Mouse (Mus musculus): ENCODE measurements around the gene Shc1. TPM values are rescaled to one million over a fixed set of nuclear protein-coding genes. Genes with fewer than 3 reads are reported as not detected.

Shc1 gene
- total RNA-seq, 2 experiments from 2014 or later: 35.7 to 35.8 TPM

DNA sequence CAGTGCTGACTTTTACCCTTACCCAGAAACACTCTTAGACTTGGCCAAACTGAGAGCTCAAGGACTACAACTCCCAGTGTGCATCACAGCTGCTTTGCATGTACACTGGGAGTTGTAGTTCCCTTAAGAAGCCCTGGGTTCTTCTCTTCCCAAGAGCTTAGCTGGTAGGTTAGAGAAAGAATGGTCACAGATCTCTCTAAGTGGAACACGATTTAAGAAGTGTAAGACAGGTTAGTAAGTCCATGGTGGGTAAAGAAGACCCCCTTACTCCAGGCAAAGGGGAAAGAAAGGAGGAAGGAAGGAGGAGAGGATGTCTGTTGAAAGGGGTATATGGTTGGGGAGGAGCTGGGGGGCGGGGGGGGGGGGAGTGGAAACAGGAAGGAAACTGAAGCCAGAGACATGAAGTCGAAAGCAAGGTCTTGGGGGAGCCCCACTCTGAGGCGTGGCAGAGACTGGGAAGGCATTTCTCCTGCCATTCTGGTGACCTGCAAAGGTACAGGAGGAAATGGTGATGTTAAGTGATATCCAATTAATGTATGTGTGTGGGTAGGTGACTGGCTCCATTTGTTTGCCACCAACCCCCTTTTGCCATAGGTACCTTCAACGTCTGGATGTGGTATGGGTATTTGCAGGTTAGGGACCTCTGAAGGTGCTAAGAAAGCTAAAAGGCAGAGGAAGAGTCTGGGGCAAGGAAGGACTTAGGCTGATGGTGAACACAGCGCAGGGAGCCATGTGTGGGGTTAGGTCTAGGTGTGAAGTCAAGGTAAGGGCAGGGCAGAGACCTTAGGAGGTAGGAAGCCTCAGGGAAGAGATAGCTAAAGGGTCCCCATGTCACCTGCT lies 29.1 kb upstream of the Shc1 start:
- intact Hi-C loops (cut with DNase I): no loop called here
- DNase-seq (ENCODE audit: low spot score): no peak

DNA sequence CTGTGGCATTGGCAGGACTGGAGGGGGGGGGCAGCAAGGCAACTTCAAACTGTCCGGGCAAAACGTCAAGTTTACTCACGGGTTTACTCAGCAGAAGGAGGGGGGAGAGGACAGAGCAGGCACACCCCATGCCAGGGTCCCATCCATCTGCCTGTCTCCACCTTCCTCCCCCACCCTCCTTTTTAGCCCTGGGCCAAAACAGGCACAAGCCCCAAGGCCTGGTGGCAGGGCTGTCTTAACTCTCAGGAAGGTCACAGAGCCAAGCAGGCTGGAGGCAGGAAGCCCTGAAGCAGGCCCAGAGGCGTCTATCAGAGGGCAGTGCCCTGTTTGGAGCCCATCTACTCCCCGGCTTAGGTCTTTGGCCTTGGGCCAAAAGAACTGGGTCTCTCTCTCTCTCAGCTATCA lies 28.1 kb upstream of the Shc1 start:
- intact Hi-C loops (cut with DNase I): no loop called here
- no peak for DNase-seq (ENCODE audit: low spot score)

DNA sequence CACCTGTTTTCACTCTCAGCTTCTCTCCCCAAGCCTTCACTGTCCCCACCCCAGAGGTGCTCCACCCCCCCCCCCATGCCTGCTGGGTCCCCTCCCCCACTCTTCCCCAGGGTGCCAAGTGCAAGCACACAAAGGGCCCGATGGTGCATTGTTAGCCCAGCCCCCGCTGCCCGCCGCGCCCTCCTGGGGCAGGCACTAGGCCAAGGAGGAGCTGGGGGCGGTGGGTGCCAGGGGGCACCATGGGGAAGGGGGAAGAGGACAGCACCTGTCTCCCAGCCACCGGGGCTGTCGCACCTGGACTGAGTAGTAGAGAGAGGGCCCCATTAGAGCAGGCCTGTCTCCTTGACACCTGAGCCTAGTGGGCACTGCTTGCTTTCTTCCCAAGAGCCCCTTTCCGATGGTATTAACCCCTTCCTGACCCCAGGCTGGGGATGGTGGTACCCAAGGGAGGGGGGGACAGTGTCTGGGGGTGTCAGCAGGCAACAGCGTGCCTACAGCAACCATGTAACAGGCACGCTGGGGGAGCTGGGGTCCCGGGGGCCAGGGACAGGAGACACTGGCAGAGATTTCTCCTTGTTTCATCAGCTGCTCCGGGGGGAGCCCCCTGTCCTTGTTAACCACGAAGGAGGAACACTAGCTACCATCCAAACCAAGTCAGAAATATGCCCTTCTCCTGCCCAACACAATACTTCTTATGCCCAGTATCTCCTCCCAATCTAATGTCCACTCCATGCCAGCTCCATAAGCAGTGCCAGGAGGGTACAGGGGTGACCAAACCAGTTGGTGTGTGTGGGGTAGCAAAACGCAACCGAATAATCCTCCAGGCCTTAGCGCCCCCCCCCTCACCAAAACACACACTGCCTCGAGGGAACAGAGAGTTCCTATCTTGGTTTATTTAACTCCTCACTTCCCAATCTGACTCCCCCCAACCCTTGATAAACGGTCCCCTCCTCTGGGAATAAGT lies 27.3 kb upstream of the Shc1 start:
- no peak for DNase-seq (ENCODE audit: low spot score)
- intact Hi-C loops (cut with DNase I): no loop called here

DNA sequence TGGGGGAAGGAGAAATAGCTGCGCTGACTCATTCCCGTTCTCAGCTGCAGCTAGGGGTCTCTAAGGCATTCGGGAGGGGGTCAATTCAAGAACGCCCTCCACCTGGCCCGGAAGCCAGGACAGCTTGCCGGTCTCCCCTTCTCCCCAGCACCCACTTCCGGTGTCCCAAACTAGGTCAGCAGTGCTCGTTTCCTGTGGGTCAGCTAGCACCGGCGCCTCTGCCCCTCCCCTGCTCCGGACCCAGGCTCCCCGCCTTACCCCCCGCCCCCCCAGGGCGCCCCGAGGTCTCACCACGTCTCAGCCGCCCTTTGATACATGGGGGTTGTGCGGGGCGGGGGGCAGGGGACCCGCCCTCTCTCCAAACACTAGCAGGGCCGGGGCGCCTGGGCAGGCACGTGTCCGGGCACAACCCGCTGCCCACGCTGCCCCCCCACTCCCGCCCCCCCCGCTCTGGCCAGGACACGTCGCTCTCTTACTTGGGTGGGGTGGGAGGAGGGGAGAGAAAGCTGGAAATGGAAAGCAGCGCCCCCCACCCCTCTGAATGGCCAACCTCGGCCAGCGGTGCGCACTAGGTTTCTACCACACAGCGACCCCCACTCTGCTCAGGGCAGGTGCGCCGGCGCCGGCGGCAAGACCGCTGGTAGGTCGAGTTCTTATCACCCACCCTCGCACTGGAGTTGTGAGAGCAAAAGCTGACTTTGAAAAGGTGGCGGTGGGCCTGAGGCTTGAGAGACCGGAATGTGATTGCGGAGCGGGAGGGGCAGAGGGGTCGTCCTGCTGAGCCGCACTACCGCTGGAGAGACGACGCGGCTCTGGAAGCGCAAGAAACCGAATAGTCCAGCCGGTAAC lies 26.4 kb upstream of the Shc1 start:
- peak; percentile 60 for DNase-seq (ENCODE audit: low spot score)
- intact Hi-C loops (cut with DNase I): no loop called here

DNA sequence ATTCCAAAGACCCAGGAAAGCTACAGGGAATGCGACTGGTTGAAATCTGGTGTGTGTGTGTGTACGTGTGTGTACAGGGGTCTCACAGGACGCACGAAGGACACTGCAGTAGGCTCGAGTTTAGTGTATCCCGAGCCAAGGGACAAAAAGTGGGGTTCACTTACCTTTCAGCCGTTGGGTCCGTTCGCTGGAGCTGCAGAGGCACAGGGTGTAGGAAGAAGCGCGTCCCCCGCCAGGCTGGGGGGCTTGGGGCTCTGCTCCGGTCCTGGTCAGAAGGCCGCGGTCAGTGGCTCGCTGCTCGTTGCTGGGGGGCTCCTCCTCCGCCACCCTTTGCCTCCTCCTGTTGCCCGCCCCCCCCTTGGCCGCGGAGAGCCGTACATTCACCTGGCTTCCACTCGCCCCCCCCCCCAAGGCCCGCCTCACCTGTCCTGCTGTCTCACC lies 25.4 kb upstream of the Shc1 start:
- intact Hi-C loops (cut with DNase I): no loop called here

DNA sequence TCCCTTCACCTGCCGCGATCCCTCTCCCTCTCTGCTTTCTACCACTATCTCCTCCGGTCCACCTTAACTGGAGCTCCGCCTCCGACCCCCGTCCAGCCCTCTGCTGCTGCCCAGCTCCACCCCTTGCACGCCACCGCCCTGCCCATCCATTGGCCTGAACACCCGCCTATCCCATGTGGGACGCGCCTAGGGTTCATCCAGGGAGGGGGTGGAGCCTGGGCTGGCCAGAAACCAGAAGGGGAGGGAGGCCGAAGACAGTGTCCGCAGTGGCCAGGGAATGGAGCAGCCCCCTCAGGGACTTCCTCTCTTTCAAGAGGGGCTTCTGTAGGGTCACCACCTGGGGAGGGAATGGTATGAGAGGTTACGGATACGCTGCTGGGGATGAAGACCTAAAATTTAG lies 24.6 kb upstream of the Shc1 start:
- peak; percentile 99 for DNase-seq (ENCODE audit: low spot score)
- intact Hi-C loops (cut with DNase I): no loop called here

More for the DNA sequence above, 25.4 kb upstream of the Shc1 start:
- no peak for DNase-seq (ENCODE audit: low spot score)

DNA sequence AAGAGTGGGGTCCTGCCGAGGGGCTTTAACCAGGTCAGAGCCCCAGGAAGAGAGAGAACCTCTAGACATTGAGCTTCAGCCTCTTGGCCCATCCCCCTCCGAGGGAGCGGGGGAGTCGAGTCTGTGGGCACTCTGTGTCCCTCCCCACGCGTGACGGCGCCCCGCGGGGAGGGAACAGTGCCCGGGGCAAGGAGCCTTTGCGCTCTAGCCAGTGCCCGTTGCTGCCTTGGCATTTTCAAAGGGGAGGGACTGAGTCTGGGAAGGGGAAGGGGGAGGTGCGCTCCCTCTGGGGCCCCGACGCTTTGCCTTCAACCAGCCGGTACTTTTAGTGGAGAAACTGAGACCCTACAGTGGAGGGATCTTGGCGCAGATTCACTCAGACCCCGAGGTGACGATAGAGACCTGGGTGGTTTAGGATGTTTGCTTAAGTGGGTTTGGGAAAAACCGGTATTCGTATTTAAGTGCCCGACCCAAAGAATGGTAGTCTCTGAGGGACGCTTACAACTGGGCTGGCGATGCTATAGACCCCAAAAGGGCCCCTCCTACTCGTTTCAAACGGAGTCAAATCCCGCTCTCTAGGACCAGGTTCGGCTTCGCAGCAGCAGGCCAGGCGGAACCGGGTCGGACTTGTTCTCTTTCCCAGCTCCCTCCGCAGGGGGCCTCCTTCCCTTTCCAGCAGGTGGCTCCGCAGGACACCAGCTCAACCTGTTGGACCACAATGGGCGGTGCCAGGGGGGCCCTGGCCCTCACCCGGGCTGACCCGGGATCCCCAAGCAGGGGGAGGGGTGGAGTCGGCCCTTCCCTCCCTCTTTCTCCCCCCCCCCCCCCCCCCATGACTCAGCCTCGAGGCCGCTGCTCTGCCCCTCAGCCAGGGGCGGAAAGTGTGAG lies 24.0 kb upstream of the Shc1 start, which contains the start of gene Zbtb7b:
Zbtb7b (minus strand) TSS at position 771 of the 888 bp plus-strand sequence.
- intact Hi-C loops (cut with DNase I): no loop called here
- peak; percentile 78 for DNase-seq (ENCODE audit: low spot score)

DNA sequence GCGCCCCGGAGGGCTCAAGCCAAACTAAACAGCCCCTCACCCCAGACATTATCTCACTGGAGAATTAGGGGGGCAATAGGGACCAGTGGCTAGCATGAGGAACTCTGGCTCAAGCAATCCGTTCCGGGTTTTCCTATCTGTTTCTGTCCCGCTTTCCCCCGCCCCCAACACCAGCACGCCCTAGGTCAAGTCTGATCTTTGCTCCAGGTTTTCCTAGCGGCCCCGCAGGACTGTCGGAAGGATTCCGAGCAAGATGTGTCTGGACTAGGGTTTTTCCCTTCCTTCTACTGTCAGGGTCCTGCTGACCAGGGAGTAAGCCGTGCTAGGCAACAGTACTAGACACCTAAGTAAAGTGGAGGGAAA lies 23.4 kb upstream of the Shc1 start:
- no peak for DNase-seq (ENCODE audit: low spot score)
- intact Hi-C loops (cut with DNase I): no loop called here

DNA sequence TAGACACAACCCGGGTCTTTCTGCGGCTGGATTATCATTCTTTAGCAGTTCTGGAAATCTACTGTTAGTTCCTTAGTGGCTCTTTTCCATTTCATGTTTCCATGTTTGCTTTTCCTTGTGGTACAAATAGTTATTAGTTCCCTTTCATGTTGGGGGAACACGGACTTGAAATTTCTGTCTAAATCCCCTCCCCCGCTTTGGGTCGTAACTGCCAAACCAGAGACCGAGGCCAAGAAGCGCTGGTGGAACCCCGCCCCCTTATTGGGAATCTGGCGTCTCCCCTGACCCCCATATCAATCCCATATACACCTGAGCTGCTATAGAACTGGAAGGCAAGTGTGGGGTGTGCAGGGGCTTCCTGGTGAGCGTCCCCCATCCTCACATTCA lies 22.8 kb upstream of the Shc1 start:
- intact Hi-C loops (cut with DNase I): no loop called here
- DNase-seq (ENCODE audit: low spot score): no peak

DNA sequence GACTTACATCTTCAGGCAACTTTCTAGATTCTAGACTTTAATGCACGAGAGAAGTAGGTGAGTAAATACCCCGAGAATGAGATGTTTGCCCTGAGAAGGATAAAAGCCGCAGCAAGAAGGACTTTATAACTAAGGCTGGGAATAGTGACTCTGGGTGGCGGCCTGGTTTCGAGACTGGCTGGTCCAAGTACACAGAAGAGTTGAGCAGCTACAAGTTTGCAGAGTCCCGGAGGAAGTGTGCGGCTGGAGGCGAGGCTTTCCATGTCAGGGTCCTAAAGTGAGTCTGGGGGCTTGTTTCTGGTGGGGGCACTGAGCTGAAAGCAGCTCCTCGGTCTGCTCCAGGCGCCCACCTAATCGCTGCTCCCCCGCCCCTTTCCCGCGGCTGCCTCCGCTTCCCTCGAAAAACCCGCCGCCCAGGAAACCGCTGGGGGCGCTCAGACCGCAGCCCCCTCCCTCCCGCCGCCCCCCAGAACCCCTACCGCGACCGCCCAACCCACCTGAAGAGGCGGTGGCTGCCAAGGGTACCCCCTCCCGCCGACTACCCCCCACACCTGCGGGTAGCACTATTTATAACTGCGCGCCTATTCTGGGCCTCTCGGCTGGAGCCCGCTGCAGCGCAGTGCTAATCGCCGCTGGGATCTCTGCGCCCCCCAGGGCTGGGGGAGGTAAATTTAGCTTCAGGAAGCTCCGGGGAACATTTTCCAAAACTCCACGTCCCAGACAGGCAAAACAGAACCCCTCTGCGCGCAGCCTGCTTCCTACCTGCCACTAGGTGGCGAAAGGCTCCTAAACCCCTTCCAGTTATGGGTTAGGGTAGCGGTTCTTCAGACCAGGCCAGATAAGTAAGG lies 22.2 kb upstream of the Shc1 start:
- intact Hi-C loops (cut with DNase I): loop anchor here (2.0 kb wide), 3 partner anchors 17 to 85 kb away; no protein-coding TSS in a partner anchor
- peak; percentile 58 for DNase-seq (ENCODE audit: low spot score)

DNA sequence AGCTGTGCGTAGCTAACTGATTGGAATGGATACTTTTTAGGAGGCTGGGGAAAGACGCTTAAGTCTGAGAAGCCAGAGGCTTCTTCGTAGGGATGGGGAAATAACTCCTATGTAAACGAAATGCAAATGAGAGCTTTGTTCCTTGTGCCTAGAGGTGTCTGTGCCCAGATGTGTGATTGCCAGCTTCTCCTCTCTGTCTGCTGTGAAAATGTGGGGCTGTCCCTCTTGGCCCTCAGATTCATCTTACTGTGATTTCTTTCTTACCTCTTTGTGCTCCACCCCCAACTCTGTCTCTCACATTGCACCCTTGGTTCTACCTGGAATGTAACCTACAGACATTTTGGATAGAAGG lies 21.6 kb upstream of the Shc1 start:
- intact Hi-C loops (cut with DNase I): loop anchor here (2.0 kb wide), 3 partner anchors 16 to 84 kb away; no protein-coding TSS in a partner anchor
- DNase-seq (ENCODE audit: low spot score): no peak

DNA sequence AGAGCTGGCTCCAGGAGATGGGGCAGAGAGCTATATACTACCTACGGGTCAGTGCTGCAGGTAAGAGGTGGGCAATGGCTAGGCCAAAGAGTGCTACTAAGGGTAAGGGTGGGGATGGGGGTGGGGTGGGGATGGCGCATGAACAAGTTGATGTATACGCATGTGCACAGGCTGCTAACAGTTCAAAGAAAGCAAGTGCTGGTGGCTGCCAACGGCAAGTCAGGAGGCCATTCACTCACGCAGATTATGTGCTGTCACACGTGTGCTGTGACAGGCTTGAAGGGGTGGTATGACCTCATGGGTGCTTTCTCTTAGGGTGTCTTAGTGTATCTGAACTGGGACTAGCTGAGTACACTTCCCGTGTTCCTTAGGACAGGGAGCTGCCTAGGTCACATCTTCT lies 16.9 kb upstream of the Shc1 start:
- intact Hi-C loops (cut with DNase I): no loop called here

DNA sequence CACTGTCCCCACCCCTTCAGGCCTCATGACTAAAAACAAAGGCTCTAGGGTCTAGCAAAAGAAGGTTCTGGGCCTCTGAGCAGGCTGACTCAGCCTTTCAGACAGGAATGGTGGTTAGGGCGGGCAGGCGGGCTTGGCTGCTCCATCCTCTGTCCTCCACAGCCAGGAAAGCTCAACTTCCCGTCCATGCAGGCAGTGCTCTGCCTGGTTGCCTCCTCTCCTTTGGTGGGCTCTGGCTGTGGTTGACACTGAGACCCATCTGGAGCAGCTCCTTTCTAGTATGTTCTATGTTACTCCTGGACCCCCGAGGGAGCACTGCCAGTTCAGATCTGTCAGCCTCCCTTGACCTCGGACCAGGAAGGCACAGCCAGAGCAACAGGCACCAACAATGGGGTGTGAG lies 15.6 kb upstream of the Shc1 start, which contains the start of gene Lenep:
Lenep (minus strand) TSS at position 101 of the 400 bp plus-strand sequence.
- intact Hi-C loops (cut with DNase I): no loop called here
- no peak for DNase-seq (ENCODE audit: low spot score)

More for the DNA sequence above, 16.9 kb upstream of the Shc1 start:
- no peak for DNase-seq (ENCODE audit: low spot score)

DNA sequence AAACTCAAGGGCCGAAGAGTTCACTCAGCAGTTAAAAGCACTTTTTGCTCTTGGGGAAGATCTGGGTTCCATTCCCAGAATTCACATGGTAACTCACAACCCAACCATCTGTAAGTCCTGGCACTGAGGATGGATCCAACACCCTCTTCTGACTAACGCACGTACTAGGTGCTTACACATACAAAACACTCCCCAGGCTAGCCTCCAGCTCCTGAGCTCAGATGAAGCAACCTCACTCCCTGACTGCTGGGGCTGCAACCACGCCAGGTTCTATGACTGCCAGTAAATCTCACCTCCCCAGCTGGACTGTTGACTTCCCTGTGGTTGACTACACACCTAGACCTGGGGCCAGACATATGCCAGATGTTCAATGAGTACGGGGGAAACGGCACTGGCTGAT lies 11.4 kb upstream of the Shc1 start:
- intact Hi-C loops (cut with DNase I): loop anchor here (2.0 kb wide), 1 partner anchor 42 kb away; no protein-coding TSS in a partner anchor
- no peak for DNase-seq (ENCODE audit: low spot score)

DNA sequence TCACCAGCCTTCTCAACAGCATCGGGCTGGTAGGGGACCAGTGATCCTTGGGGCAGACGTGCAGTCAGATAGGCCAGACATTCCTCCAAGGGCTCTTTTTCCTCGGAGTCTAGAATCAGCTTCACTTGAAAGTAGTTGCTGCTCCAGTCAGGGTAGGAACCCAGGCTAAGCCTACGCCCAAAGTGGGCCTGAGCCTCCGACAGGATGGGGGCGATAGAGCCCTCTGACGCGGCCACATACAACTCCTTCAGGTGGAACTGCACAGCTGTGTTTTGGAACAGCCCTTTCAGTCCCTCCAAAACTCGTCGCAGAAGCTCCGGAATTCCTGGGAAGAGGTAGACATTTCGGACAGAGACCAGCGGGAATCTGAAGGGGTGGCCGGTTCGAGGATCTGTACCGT lies 9.8 kb upstream of the Shc1 start:
- intact Hi-C loops (cut with DNase I): no loop called here
- DNase-seq (ENCODE audit: low spot score): no peak

DNA sequence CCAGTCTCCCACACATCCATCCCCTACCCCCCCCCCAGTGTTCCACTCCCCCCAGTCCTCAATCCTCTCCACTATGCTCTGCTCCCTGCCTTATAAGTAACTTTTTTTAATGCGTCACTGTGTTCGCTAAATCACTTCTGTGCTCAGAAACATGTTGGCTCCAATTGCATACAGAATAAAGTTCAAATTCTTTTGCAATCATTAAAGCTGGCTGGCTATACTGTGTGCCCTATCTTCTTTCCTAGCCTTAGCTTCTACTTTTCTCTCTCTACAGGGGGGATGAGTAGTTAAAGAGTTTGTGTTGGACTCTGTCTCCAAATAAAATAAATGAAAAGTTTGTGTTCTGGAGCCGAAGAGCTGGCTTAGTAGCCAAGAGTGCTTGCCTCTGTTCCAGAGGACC lies 8.5 kb upstream of the Shc1 start:
- DNase-seq (ENCODE audit: low spot score): no peak
- intact Hi-C loops (cut with DNase I): no loop called here

DNA sequence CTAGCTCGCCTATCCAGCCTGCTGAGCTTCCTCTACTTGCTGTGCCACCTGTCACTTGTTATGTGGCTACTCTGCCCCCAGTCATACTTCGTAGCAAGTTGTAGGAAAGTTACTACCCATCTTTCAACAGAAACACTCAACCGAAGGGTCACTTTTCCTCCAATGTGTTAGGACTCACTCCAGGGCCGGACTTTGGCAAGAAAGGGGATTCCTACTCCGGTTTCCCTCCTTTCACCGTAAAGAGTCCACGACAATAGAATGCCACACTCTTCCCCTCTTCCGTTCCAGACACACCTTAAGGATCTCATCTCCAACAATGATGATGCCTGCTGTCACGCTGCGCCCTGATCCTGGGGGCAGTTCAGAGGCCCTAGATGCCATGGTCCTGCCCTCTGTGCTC lies 7.4 kb upstream of the Shc1 start:
- intact Hi-C loops (cut with DNase I): no loop called here
- no peak for DNase-seq (ENCODE audit: low spot score)

Measured in heart, postnatal 25 days (tissue).